Mouse (Mus musculus) midbrain, embryonic 14.5 days (tissue): ENCODE data around the gene Sgms2. TPM values are rescaled to one million over a fixed set of nuclear protein-coding genes. Genes with fewer than 3 reads are reported as not detected.

Experiments used
- polyA plus RNA-seq: library from polyadenylated mRNA; unstranded; fragments of >200 nt; fragmentation: Nextera tagmentation; extraction: Ambion mirVana; gene quantifications from 2 replicates; pipeline ENCODE4 v1.2.1, GENCODE M21; 2014

Gene Sgms2
- polyA plus RNA-seq, 1 experiment from 2014 or later, result 0.93 TPM

Other genes starting within 250 kb of the Sgms2 start
- gene Hadh, start 219.3 kb downstream of the Sgms2 start, polyA plus RNA-seq, result 20.8 and 26.5 TPM in 2 replicates
- 6.4 and 6.7 TPM in 2 replicates for gene Cyp2u1, start 188.2 kb downstream of the Sgms2 start, polyA plus RNA-seq
- gene Papss1, start 73.4 kb upstream of the Sgms2 start, polyA plus RNA-seq, result 111 and 127 TPM in 2 replicates